Mouse (Mus musculus): Measurements from ENCODE around the gene S100a10. TPM values are rescaled to one million over a fixed set of nuclear protein-coding genes. Genes with fewer than 3 reads are reported as not detected.
"Not testable (repeated sequence)": the region's sequence is repeated elsewhere in the genome, so short reads cannot be mapped to it uniquely, and the experiment has no call there.

S100a10 gene
- polyA plus RNA-seq, 1 experiment from 2014 or later: 200 TPM

DNA sequence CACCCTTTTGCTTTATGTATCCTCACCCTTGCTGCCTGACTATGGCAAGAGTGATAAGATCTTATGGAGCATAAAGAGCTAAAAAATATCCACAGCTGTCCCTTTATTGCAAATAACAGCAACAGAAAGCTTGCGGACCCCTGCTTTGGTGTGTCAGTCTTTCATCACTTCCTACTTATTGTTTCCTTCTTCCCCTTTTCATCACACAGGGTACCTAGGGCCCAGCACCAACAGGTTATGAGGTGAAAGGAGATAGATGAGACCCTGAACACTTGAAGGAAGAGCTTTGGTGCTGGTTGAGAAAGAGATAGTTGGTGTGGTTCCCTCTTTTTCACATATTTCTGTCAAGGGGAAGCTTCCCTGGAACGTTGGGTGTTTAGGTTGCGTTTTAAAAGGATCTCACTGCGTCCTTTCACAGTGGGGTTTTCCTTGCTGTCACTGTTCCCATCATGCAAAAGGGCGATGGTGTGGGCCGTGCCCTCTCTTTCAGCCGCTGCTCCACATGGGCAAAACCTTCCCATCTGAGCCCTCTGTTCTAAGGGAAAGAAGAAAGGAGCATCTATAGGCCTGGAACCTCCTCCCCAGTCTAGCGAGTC is 33.3 kb upstream of the S100a10 start:
- no peaks in the 10 kb centered on the region for H3K36me3 ChIP-seq
- no peak for DNase-seq (ENCODE audit: low spot score)
- H3K9me3 ChIP-seq: no peaks in the 10 kb centered on the region
- H3K27ac ChIP-seq: no peak overlapping the region
- peaks cover 7% of the 10 kb centered on the region; the same call in 1 of the 2 replicates for H3K27me3 ChIP-seq (ENCODE audit: insufficient read depth, poor library complexity, severe bottlenecking)
- no peak overlapping the region for H3K4me3 ChIP-seq
- peaks cover 6% of the 10 kb centered on the region; the same call in 1 of the 2 replicates for H3K4me1 ChIP-seq (replicated peaks)
- 83% methylated on average over 8 of the region's 8 CpGs for WGBS

DNA sequence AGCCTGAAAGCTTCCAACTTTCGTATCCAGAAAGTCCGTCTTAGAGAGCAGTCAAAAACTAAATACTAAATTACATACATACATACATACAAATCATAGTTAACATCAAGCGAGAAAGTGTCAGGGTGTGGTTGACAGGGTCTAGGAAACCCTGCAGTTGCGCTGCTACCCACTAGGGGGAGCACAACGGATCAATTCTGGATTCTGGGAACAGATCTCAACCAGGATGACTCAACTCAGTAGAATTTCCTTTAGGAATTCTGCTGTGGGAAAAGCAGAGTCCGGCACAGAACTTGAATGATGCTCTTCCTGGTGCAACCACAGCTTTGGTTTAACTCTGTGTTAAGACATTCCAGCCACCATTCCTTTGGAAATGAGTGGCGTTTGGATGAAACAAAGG is 32.3 kb upstream of the S100a10 start:
- no peaks in the 10 kb centered on the region for H3K36me3 ChIP-seq
- peak; percentile 63 for DNase-seq (ENCODE audit: low spot score)
- H3K4me3 ChIP-seq: no peak overlapping the region
- WGBS: 46% methylated on average over 7 of the region's 7 CpGs
- peaks cover 7% of the 10 kb centered on the region; the same call in 1 of the 2 replicates for H3K27me3 ChIP-seq (ENCODE audit: insufficient read depth, poor library complexity, severe bottlenecking)
- H3K9me3 ChIP-seq: no peaks in the 10 kb centered on the region
- H3K4me1 ChIP-seq (replicated peaks): peaks cover 6% of the 10 kb centered on the region; the same call in 1 of the 2 replicates
- H3K27ac ChIP-seq: no peak overlapping the region

DNA sequence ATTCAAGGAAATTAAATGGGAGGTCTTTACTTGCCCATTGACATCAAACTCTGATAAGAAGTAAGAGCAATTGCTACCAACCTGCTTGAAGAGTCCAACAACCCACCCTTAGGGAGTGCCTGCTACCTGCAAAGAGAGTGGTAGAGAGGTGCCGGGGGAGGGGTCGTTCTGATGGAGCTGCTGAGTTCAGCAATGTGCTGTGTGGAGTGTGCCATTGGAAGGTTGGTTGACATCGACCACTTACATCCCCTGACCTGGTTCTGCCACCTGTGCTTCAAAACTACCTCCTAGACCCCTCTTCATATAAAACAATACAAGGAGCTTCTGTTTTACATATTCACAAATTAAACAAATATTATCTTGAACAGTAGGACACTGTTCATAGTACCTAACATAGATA is 27.6 kb upstream of the S100a10 start:
- Histone ChIP-seq H3K9me3 (no peaks in the 10 kb centered on the region), H3K36me3 (no peaks in the 10 kb centered on the region), H3K27me3 (ENCODE audit: insufficient read depth, poor library complexity, severe bottlenecking) (no peaks in the 10 kb centered on the region), H3K27ac (no peak overlapping the region), H3K4me1 (replicated peaks) (no peaks in the 10 kb centered on the region), H3K4me3 (no peak overlapping the region)
- no peak for DNase-seq (ENCODE audit: low spot score)
- 80% methylated on average over 3 of the region's 3 CpGs for WGBS

DNA sequence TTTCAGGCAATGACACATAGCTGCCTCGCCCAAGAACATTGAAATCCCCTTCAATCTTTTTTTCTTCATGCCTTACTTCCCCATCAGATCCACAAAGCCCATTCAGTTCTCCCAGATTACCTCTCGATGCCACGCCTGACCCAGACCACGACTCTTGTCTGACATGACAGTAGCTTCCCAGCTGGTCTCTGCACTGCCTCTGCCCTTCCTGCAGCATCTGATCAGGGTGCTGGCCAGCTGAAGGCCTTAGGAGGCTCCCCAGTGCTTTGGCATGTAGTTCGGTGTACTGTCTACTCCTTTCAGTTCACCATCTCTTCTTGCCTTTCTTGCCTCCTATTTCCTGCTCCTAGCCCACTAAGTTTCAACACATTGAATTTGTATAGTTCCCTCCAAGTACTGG is 26.1 kb upstream of the S100a10 start:
- Histone ChIP-seq H3K27ac (no peak overlapping the region), H3K36me3 (no peaks in the 10 kb centered on the region), H3K4me3 (no peak overlapping the region), H3K27me3 (ENCODE audit: insufficient read depth, poor library complexity, severe bottlenecking) (no peaks in the 10 kb centered on the region), H3K4me1 (replicated peaks) (no peaks in the 10 kb centered on the region), H3K9me3 (no peaks in the 10 kb centered on the region)
- no peak for DNase-seq (ENCODE audit: low spot score)
- WGBS: 81% methylated on average over 5 of the region's 5 CpGs

DNA sequence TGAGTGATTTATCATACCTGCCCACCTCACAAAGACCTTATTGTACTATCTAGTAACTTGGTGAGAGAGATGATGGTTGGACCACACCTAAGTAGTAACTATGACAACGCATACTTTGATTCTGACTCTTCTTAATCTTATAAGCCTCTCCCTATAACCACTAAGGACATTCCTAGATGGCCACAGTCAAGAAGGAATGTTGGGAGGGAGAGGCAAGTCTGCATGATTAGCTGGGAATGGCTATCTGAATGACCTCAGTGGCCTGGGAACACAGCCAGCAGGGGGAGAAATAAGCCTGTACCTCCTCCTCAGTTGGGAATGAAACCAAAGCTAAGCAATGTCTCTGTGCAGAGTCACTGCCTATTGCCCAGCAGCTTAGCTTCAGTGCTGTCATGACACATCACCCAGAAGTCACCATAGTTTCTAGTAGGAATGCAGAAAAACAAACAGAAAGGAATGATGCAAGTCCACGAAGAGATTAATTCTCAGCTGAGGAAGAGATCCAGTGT is 17.8 kb upstream of the S100a10 start:
- no peak for DNase-seq (ENCODE audit: low spot score)
- Histone ChIP-seq H3K4me3 (no peak overlapping the region), H3K4me1 (replicated peaks) (no peaks in the 10 kb centered on the region), H3K9me3 (no peaks in the 10 kb centered on the region), H3K36me3 (no peaks in the 10 kb centered on the region), H3K27me3 (ENCODE audit: insufficient read depth, poor library complexity, severe bottlenecking) (no peaks in the 10 kb centered on the region), H3K27ac (no peak overlapping the region)
- WGBS: 63% methylated on average over 2 of the region's 2 CpGs

DNA sequence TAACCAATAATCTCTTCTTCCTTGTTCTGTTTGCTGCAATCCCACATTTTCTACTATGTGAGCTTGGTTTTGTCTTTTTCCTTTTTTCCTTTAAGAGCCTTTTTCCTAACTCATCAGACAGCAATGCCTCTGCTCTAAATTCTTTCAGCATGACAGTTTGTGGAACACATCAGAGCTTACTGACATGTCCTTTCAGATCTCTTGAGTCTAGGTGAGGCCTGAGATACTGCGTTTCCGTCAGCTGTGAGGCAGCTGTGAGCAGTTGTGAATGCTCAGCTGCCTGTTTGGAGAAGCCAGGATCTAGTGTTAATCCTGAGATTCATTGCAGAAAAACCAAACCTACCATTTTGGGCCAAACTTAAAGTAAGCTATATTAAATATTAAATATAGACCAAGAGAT is 16.4 kb upstream of the S100a10 start:
- Histone ChIP-seq H3K27ac (no peak overlapping the region), H3K27me3 (ENCODE audit: insufficient read depth, poor library complexity, severe bottlenecking) (no peaks in the 10 kb centered on the region), H3K36me3 (no peaks in the 10 kb centered on the region), H3K4me1 (replicated peaks) (no peaks in the 10 kb centered on the region), H3K9me3 (no peaks in the 10 kb centered on the region), H3K4me3 (no peak overlapping the region)
- WGBS: 89% methylated on average over 2 of the region's 2 CpGs
- no peak for DNase-seq (ENCODE audit: low spot score)

DNA sequence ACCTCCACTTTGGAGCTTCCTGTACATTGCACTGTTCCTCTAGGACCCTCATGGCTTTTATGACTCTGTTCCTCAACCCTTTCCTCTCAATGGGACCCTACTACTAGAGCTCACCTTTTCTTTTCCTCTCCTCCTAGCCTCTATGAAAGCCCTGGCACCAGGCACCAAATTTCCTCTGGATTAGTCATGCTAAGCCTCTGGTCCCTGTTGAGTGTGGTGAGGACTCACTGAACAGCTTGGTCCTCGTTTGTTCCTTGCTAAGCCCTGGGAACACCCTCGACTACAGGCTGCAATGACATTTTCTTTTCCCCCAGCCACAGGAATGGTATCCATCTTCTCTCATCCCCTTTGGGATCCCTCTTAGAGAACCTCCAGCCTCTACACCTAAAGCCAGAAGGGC is 13.4 kb upstream of the S100a10 start:
- H3K4me3 ChIP-seq: no peak overlapping the region
- H3K9me3 ChIP-seq: no peaks in the 10 kb centered on the region
- H3K27ac ChIP-seq: no peak overlapping the region
- 75% methylated on average over 2 of the region's 2 CpGs for WGBS
- H3K27me3 ChIP-seq (ENCODE audit: insufficient read depth, poor library complexity, severe bottlenecking): no peaks in the 10 kb centered on the region
- no peaks in the 10 kb centered on the region for H3K4me1 ChIP-seq (replicated peaks)
- no peaks in the 10 kb centered on the region for H3K36me3 ChIP-seq
- no peak for DNase-seq (ENCODE audit: low spot score)

DNA sequence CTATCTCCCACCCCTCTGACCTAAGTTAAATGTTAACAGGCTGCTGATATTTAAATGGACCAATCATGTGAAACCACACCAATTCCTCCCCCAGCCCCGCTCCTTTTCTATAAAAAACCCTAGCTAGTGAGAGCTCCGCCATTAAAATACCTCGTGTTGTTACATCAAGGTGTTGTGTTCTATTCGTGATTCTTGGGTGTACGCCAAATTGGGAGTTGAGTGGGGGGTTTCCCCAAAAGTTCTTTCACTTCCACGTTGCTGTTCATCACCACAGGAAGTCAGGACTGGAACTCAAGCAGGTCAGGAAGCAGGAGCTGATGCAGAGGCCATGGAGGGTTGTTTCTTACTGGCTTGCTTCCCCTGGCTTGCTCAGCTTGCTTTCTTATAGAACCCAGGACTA is 10.7 kb upstream of the S100a10 start:
- not testable (repeated sequence) for DNase-seq (ENCODE audit: low spot score); H3K4me3 ChIP-seq; H3K4me1 ChIP-seq (replicated peaks); H3K27ac ChIP-seq; H3K36me3 ChIP-seq; H3K9me3 ChIP-seq; H3K27me3 ChIP-seq (ENCODE audit: insufficient read depth, poor library complexity, severe bottlenecking)
- 87% methylated on average over 6 of the region's 6 CpGs for WGBS

DNA sequence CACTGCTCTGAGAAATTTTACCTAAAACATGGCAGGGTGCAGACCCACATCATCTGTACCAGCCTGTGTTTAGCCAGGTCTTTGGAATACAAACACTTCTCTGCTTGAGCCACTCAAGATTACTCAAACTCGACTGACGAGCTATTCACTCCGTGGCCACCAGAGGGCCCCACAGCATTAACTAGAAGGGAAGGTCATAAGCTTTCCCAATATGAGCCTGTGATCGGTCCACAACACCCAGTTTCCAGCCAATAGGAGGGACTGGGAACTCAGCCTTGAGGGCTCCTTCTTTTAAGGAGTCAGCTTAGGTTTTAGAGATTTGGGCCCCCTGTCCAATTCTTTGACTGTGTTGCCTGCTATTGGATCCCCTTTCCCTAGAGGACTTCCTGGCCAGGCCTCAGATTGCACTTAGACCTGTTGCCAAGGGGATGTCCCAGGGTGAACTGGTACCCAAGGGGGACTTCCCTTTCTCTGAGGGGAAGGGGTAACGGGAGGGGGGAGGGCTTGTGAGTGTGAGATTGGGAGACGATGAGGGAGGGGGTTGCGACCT is 7.7 kb upstream of the S100a10 start:
- Histone ChIP-seq H3K27me3 (ENCODE audit: insufficient read depth, poor library complexity, severe bottlenecking) (no peaks in the 10 kb centered on the region), H3K36me3 (no peaks in the 10 kb centered on the region), H3K9me3 (no peaks in the 10 kb centered on the region), H3K27ac (no peak overlapping the region), H3K4me3 (no peak overlapping the region), H3K4me1 (replicated peaks) (no peaks in the 10 kb centered on the region)
- WGBS: 33% methylated on average over 7 of the region's 7 CpGs
- DNase-seq (ENCODE audit: low spot score): peak; percentile 82

DNA sequence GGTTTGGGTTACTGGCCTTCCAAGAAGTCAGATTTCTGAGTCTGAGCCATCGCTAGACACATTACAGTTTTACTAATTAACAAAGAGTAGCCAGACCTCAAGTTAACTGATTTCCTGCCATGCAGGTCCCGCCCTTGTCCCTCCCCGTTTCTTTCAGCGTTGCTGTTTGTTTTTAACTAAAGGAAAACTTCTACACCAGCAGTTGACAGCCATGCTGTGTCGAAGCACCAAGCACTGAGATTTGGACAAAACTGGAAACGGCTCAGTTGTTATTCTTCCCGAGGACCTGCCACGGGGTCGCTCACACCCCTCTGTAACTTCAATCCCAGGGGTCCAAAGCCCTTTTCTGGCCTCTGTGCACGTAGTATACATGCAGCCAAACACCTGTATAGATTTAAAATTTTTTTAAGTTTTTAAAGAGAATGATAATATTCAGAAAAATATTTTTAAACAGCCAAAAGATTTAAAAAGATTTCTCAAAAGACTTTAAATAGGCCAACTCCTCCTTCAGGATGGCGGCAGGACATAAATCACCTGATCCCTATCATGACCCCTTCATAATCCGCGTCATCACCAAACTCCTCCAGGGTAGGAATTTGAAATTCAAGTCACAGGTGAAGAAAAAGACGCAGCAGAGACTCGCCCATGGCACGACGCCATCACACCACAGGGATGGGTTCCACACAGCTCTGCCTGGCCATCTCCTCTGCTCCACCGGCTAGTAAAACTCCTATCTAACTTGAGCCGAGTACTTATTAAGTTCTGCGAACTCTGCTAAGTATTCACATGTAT is 6.9 kb upstream of the S100a10 start:
- Histone ChIP-seq H3K27me3 (ENCODE audit: insufficient read depth, poor library complexity, severe bottlenecking) (no peaks in the 10 kb centered on the region), H3K27ac (no peak overlapping the region), H3K4me3 (no peak overlapping the region), H3K36me3 (no peaks in the 10 kb centered on the region), H3K4me1 (replicated peaks) (no peaks in the 10 kb centered on the region), H3K9me3 (no peaks in the 10 kb centered on the region)
- DNase-seq (ENCODE audit: low spot score): no peak
- WGBS: 77% methylated on average over 20 of the region's 20 CpGs

DNA sequence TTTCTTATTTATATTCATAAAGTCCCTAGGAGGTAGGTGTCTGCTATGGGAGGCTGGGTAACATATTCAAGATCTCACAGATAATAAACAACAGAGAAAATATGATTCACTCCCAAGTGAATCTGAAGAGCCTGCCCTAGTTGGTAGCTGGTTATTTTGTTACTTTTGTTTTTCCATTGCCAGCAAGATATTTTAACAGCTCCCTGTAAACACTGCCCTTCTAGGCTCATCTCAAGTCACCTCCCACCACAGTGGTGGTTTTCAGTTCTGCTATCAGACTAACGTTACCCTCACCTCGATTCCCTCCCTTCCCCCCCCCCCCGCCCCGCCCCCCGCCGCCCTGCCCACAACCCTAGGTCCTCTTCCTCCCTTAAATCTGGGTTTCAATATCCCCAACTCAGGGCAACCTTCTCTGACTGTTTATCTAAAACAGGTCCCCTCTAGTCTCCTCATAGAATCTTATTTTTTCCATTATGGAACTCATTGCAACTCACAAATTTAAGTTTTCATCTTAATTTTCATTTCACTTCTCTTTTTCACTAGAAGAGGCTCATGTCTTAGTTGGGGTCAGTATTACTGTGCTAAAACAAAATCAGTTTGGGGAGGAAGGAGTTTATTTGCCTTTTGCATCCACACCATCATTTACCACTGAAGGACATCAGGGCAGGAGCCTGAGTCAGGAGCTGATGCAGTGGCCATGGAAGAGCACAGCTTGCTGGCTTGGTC is 6.2 kb upstream of the S100a10 start:
- no peak overlapping the region for H3K4me3 ChIP-seq
- no peak overlapping the region for H3K27ac ChIP-seq
- H3K9me3 ChIP-seq: no peaks in the 10 kb centered on the region
- H3K36me3 ChIP-seq: no peaks in the 10 kb centered on the region
- H3K4me1 ChIP-seq (replicated peaks): no peaks in the 10 kb centered on the region
- no peak for DNase-seq (ENCODE audit: low spot score)
- 50% methylated on average over 5 of the region's 6 CpGs for WGBS
- H3K27me3 ChIP-seq (ENCODE audit: insufficient read depth, poor library complexity, severe bottlenecking): peaks cover 4% of the 10 kb centered on the region; the same call in 1 of the 2 replicates

DNA sequence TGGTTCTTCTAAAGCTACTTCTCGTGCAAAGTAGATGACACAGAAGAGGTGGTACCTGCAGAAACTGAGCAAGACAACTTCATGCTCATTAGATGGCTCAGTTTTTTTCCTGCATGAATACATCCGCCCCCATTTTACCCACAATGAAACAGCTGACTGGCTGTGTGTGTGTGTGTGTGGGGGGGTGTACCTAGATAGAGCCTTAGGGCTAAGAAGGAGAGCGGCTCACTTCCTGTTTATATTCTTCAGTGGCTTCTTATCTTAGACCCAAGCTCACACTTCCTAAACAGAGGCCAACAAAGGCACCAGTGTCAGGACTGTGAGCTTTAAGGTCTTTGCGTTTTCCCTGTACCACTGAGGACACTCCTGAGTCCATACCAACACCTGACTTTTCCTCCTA is 4.9 kb upstream of the S100a10 start:
- H3K27ac ChIP-seq: no peak overlapping the region

More for the DNA sequence above, 4.9 kb upstream of the S100a10 start:
- no peaks in the 10 kb centered on the region for H3K9me3 ChIP-seq
- no peaks in the 10 kb centered on the region for H3K36me3 ChIP-seq
- peaks cover 13% of the 10 kb centered on the region; the same call in 1 of the 2 replicates for H3K27me3 ChIP-seq (ENCODE audit: insufficient read depth, poor library complexity, severe bottlenecking)
- peaks cover 6% of the 10 kb centered on the region for H3K4me1 ChIP-seq (replicated peaks)
- no peak for DNase-seq (ENCODE audit: low spot score)
- no peak overlapping the region for H3K4me3 ChIP-seq
- 88% methylated on average over 4 of the region's 4 CpGs for WGBS
